Mouse (Mus musculus): Measurements from ENCODE around the gene Paqr5. TPM values are rescaled to one million over a fixed set of nuclear protein-coding genes. Genes with fewer than 3 reads are reported as not detected.

Gene Paqr5
- 1 to 10 TPM; 3.5 to 3.8 TPM for total RNA-seq (2021)
- long read RNA-seq, experiment 1, partial matches to known transcripts, result 0 of 6 reads
- long read RNA-seq, experiment 1, other reads (novel, unspliced or antisense), result 0 of 6 reads
- long read RNA-seq, experiment 2, partial matches to known transcripts, result 1 of 4 reads
- long read RNA-seq, experiment 2, other reads (novel, unspliced or antisense), result 2 of 4 reads

- no peak for DNase-seq (ENCODE audit: low spot score in 2 of 2)
Measured at GRCm38 (mm10) chr9:62026600-62026999, at the start of gene Paqr5. Gene Paqr5, minus strand, starts transcription at chr9:62026856.

- DNase-seq (ENCODE audit: low spot score in 2 of 2), result no peak
Measured at GRCm38 (mm10) chr9:62062234-62062633, 35.6 kb upstream of the Paqr5 start.

GRCm38 (mm10) chr9:62060431-62060830 lies 33.8 kb upstream of the Paqr5 start:
- no peak for DNase-seq (ENCODE audit: low spot score in 2 of 2)

- DNase-seq (ENCODE audit: low spot score in 2 of 2), result no peak
Measured at GRCm38 (mm10) chr9:62059941-62060340, 33.3 kb upstream of the Paqr5 start.

- DNase-seq (ENCODE audit: low spot score in 2 of 2), result no peak
Measured at GRCm38 (mm10) chr9:62057881-62058506, 31.3 kb upstream of the Paqr5 start.

GRCm38 (mm10) chr9:62056206-62056605 lies 29.6 kb upstream of the Paqr5 start:
- no peak for DNase-seq (ENCODE audit: low spot score in 2 of 2)

GRCm38 (mm10) chr9:62050801-62051200 lies 24.1 kb upstream of the Paqr5 start:
- DNase-seq (ENCODE audit: low spot score in 2 of 2), result peak in 1 of 2 experiments; percentile 47

- no peak for DNase-seq (ENCODE audit: low spot score in 2 of 2)
Measured at GRCm38 (mm10) chr9:62049166-62049565, 22.5 kb upstream of the Paqr5 start.

- no peak for DNase-seq (ENCODE audit: low spot score in 2 of 2)
Measured at GRCm38 (mm10) chr9:62042167-62042566, 15.5 kb upstream of the Paqr5 start.

- DNase-seq (ENCODE audit: low spot score in 2 of 2), result peak; percentile 92 to 95
Measured at GRCm38 (mm10) chr9:62040008-62040608, 13.5 kb upstream of the Paqr5 start.

- no peak for DNase-seq (ENCODE audit: low spot score in 2 of 2)
Measured at GRCm38 (mm10) chr9:62035806-62036205, 9.2 kb upstream of the Paqr5 start.

- DNase-seq (ENCODE audit: low spot score in 2 of 2), result no peak
Measured at GRCm38 (mm10) chr9:62032206-62032605, 5.5 kb upstream of the Paqr5 start.

- DNase-seq (ENCODE audit: low spot score in 2 of 2), result no peak
Measured at GRCm38 (mm10) chr9:62028072-62028471, 1.4 kb upstream of the Paqr5 start.

GRCm38 (mm10) chr9:62025056-62025455 lies 1.6 kb downstream of the Paqr5 start:
- DNase-seq (ENCODE audit: low spot score in 2 of 2), result no peak

- no peak for DNase-seq (ENCODE audit: low spot score in 2 of 2)
Measured at GRCm38 (mm10) chr9:62023879-62024278, 2.8 kb downstream of the Paqr5 start.

GRCm38 (mm10) chr9:62022961-62023680 lies 3.5 kb downstream of the Paqr5 start:
- DNase-seq (ENCODE audit: low spot score in 2 of 2), result no peak

GRCm38 (mm10) chr9:62021583-62022120 lies 5.0 kb downstream of the Paqr5 start:
- no peak for DNase-seq (ENCODE audit: low spot score in 2 of 2)

- DNase-seq (ENCODE audit: low spot score in 2 of 2), result no peak
Measured at GRCm38 (mm10) chr9:62020259-62020658, 6.4 kb downstream of the Paqr5 start.

- DNase-seq (ENCODE audit: low spot score in 2 of 2), result no peak
Measured at GRCm38 (mm10) chr9:62018229-62019093, 8.2 kb downstream of the Paqr5 start.

GRCm38 (mm10) chr9:62017329-62017728 lies 9.3 kb downstream of the Paqr5 start:
- no peak for DNase-seq (ENCODE audit: low spot score in 2 of 2)

- no peak for DNase-seq (ENCODE audit: low spot score in 2 of 2)
Measured at GRCm38 (mm10) chr9:62015504-62015903, 11.2 kb downstream of the Paqr5 start.
